Mouse (Mus musculus) liver, embryonic 12.5 days (tissue): ENCODE results near the gene Kmo. TPM values are rescaled to one million over a fixed set of nuclear protein-coding genes. Genes with fewer than 3 reads are reported as not detected.
A peak's percentile ranks its signal among the peaks of the same experiment; 100 is the strongest.

Experiments
- ATAC-seq: fragments of 200-750 bp; cut with Nextera tagmentation; 2 replicates; pipeline ENCODE4 v1.8.0; 2017; ENCODE audit warnings: moderate number of reproducible peaks, mild to moderate bottlenecking, moderate library complexity
- H3K27ac ChIP-seq: fragments of 300-500 bp; sonication (generic); 2 replicates; pipeline ENCODE4 v1.5.1; 2016; ENCODE audit warnings: mild to moderate bottlenecking
- H3K27me3 ChIP-seq: fragments of 300-500 bp; sonication (generic); replicated peaks from 2 replicates; pipeline ENCODE4 v1.6.1; 2016; ENCODE audit warnings: mild to moderate bottlenecking, moderate library complexity
- H3K36me3 ChIP-seq: fragments of 300-500 bp; sonication (generic); 2 replicates; pipeline ENCODE4 v1.6.1; 2016; ENCODE audit warnings: mild to moderate bottlenecking, moderate library complexity
- H3K4me1 ChIP-seq: fragments of 300-500 bp; sonication (generic); 2 replicates; pipeline ENCODE4 v1.6.1; 2016
- H3K4me2 ChIP-seq: fragments of 300-500 bp; sonication (generic); 2 replicates; pipeline ENCODE4 v1.6.1; 2016; ENCODE audit warnings: mild to moderate bottlenecking, moderate library complexity
- H3K4me3 ChIP-seq: fragments of 300-500 bp; sonication (generic); 2 replicates; pipeline ENCODE4 v1.5.1; 2016; ENCODE audit warnings: mild to moderate bottlenecking, moderate library complexity
- H3K9ac ChIP-seq: fragments of 300-500 bp; sonication (generic); 2 replicates; pipeline ENCODE4 v1.6.1; 2016; ENCODE audit warnings: mild to moderate bottlenecking, moderate library complexity
- H3K9me3 ChIP-seq: fragments of 300-500 bp; sonication (generic); replicated peaks from 2 replicates; pipeline ENCODE4 v1.6.1; 2016; ENCODE audit warnings: mild to moderate bottlenecking, moderate library complexity
- WGBS: fragments of 180-500 bp; shearing (Covaris S2); methylation state at CpG from one replicate; pipeline ENCODE4 v1.1.7; 2016; ENCODE audit not compliant: insufficient replicate concordance; 5-methylcytosine and 5-hydroxymethylcytosine counted together
- polyA plus RNA-seq: library from polyadenylated mRNA; unstranded; fragments of >200 nt; fragmentation: Nextera tagmentation; extraction: Ambion mirVana; gene quantifications from 2 replicates; pipeline ENCODE4 v1.2.1, GENCODE M21; 2016

Kmo gene
- 2.9 and 3.2 TPM in 2 replicates for polyA plus RNA-seq

DNA sequence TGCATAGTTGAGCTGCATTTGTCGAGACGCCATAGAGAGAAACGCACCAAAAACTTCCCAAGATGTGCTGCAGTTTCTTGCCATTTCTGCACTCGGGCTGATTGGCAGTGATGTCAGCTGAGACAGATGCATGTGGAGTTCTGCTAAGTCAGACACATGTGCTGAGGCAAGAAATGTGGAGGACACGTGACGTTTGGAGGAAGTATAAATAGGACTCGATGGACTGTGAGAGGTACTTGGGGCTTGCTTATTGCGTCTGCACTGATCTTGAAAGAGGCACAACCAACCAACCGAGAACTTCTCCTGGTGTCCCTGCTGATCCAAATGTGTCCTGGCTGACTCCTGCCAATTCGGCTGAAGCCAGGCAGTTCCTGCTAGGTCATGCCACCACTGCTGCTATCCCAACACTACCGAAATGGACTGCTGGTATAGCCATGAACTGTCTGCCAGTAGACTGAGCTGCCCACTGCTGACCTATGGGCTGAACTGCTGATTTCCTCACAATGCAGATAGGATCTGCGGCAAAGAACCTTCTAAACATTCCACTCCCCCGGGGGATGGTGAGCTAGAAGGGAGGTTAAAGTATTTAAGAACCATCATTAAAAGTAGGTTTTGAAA, at the start of gene Kmo:
Gene Kmo, plus strand, starts transcription at position 568 of the 618 bp plus-strand sequence.
- no peak within 1 kb of the TSS for H3K4me3 ChIP-seq
- H3K4me1 ChIP-seq = peaks cover 16% of the 10 kb centered on the region
- no peak within 1 kb of the TSS for H3K4me2 ChIP-seq
- no peaks in the 10 kb centered on the region for H3K9me3 ChIP-seq
- peaks cover 56% of the 10 kb centered on the region for H3K36me3 ChIP-seq
- H3K27me3 ChIP-seq = no peaks in the 10 kb centered on the region
- no peak within 1 kb of the TSS for H3K27ac ChIP-seq
- H3K9ac ChIP-seq = no peak within 1 kb of the TSS
- WGBS = 82% methylated on average over 13 of the region's 13 CpGs
- no peak for ATAC-seq

DNA sequence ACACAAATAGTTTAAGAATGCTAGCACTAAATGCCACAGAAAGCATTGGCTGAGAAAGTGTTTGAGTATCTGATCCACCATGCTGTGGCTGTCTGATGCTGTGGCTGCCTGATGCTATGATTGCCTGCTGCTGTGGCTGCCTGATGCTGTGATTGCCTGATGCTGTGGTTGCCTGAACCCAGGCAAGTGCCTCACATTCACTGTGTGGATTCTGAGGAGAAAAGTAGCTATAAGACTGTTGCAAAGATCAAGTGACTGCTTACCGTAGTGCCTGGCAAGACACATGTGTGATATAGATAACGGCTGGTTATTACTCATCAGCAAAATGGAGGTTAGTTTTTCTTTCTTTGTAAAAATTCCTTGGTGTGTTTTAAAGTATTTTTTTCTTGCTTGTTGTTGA, 46.1 kb upstream of the Kmo start:
- Histone ChIP-seq H3K36me3 (no peaks in the 10 kb centered on the region), H3K4me2 (no peak overlapping the region), H3K9ac (no peak overlapping the region), H3K27ac (no peak overlapping the region), H3K4me3 (no peak overlapping the region), H3K27me3 (no peaks in the 10 kb centered on the region), H3K4me1 (no peaks in the 10 kb centered on the region), H3K9me3 (no peaks in the 10 kb centered on the region)
- no peak for ATAC-seq
- 59% methylated on average over 2 of the region's 2 CpGs for WGBS

DNA sequence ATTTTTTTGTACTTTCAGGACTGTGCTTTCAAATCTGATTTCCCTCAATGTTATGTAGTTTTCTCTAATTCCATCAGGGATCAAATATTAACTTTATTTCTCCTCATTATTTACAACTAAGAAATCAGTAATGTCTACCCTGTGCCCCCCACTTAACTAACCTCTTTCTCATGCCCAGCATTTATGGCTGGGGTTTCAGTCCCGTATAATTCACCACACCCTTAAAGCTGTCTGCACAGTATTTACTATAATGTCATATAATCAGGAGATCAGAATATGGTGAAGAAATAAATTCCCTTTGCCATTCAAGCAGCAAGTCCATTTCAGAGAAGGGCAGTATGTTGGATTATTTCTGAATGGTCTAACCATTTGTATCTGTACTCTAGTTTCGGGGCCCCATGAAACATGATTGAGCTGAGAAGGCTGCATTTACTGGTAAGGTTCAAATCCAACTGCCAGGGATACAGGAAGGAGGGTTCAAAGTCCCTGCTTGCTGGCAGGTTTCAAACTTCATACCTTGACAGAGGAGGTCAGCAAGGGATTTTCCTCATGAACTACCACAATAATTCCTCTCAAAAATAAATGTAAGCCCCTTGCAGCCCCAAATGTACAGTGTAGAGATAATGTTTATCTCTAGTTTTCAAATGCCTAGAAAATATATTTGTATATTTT, 41.6 kb upstream of the Kmo start:
- H3K27me3 ChIP-seq = no peaks in the 10 kb centered on the region
- no peak overlapping the region for H3K9ac ChIP-seq
- no peak overlapping the region for H3K4me3 ChIP-seq
- H3K27ac ChIP-seq = no peak overlapping the region
- no peaks in the 10 kb centered on the region for H3K9me3 ChIP-seq
- ATAC-seq = no peak
- H3K4me1 ChIP-seq = no peaks in the 10 kb centered on the region
- H3K36me3 ChIP-seq = no peaks in the 10 kb centered on the region
- WGBS = 64% methylated on average over 2 of the region's 2 CpGs
- no peak overlapping the region for H3K4me2 ChIP-seq

DNA sequence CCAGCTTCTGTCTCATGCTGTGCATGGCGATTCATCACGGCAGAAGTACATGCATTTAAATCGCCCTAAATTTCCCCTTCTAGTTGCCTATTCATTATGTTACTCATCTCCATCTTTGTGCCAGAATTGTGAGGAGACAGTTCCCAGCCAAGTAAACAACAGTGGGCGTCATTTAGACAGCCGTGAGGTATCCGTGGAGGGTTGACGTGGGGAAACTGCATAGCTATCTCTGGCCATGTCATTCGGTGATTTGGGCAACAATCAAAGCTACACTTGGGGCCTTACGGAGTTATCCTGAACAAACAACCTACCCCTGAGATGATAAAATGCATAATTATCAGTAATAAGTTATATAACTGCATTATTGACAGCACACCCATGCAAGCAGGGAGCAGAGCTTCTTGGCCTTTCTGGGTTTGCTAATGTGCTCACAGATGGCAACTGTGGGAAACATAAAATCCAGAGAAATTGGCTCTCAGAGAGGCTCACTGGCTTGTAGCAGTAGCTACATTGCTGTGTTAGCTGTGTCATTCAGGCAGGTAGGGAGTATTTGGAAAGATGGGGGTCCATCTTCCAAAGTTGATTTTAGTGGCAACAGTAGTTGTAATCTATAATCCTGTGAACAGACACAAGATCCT, 40.5 kb upstream of the Kmo start:
- no peak for ATAC-seq
- Histone ChIP-seq H3K9me3 (no peaks in the 10 kb centered on the region), H3K4me1 (no peaks in the 10 kb centered on the region), H3K36me3 (no peaks in the 10 kb centered on the region), H3K27ac (no peak overlapping the region), H3K4me3 (no peak overlapping the region), H3K9ac (no peak overlapping the region), H3K4me2 (no peak overlapping the region), H3K27me3 (no peaks in the 10 kb centered on the region)
- 67% methylated on average over 9 of the region's 9 CpGs for WGBS

DNA sequence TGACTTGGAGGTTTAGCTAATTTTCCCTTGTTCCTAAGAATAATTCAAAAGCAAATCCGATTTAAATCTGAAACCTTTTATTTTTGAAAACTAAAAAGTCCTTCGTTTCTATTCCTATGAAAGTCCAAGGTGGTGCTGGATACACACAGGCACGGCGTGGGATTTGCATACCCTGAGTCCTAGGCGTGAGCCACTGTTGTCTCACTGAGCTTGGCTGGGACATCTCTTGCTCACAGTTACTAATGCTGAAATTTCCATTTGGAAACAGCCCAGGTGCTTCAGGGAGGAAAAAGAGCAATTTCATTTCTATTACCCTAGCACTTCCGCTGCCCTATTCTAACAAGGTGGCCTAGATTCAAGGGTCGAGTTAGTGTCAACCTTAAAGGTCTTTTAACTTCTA, 39.8 kb upstream of the Kmo start:
- no peak overlapping the region for H3K4me3 ChIP-seq
- no peak overlapping the region for H3K27ac ChIP-seq
- H3K9ac ChIP-seq = no peak overlapping the region
- no peaks in the 10 kb centered on the region for H3K27me3 ChIP-seq
- no peaks in the 10 kb centered on the region for H3K4me1 ChIP-seq
- no peak for ATAC-seq
- no peaks in the 10 kb centered on the region for H3K9me3 ChIP-seq
- WGBS = 72% methylated on average over 7 of the region's 7 CpGs
- H3K4me2 ChIP-seq = no peak overlapping the region
- H3K36me3 ChIP-seq = no peaks in the 10 kb centered on the region

DNA sequence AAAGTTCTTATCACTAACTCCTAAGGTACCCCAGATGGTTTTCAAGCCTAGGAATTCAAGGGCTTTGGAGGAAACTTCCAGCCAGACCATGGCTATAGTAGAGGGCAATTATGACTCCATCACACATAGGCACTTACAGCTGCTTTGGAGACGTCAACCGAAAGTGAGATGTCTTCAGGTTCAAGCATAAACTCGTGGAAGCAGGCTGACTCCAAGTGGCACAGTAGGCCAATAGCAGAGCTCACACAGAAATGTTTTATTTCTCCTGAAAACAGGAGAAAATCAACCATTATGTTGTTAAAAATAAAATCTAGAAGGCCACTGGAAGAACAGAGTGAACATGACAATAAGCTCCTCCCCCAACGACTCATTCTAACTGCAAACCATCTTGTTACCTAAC, 37.4 kb upstream of the Kmo start:
- Histone ChIP-seq H3K9me3 (no peaks in the 10 kb centered on the region), H3K27ac (no peak overlapping the region), H3K4me1 (no peaks in the 10 kb centered on the region), H3K4me2 (no peak overlapping the region), H3K9ac (no peak overlapping the region), H3K36me3 (no peaks in the 10 kb centered on the region), H3K4me3 (no peak overlapping the region), H3K27me3 (no peaks in the 10 kb centered on the region)
- 62% methylated on average over 4 of the region's 4 CpGs for WGBS
- ATAC-seq = no peak

DNA sequence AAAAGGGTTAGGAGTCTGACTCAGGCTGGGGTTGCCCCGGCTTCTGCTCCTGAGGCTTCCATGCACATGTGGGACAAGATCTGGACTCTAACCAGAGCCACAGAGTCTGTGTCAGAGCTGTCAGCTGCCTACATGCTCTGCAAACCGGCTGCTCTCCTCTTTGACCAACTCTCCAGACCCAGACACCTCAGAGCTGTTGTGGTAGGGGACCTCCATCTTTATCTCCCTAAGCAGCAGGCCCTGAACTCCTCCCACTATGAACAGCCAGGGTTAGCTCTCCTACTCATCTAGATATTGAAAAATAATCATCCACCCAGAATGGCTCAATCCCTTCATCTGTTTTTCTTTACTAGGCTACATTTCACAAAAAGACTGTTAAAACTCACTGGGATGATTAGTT, 34.9 kb upstream of the Kmo start:
- no peaks in the 10 kb centered on the region for H3K36me3 ChIP-seq
- 52% methylated on average over 2 of the region's 2 CpGs for WGBS
- no peak overlapping the region for H3K4me3 ChIP-seq
- peak; percentile 27; the same call in 1 of the 2 replicates for ATAC-seq
- H3K4me1 ChIP-seq = no peaks in the 10 kb centered on the region
- no peak overlapping the region for H3K27ac ChIP-seq
- no peaks in the 10 kb centered on the region for H3K27me3 ChIP-seq
- no peak overlapping the region for H3K9ac ChIP-seq
- no peak overlapping the region for H3K4me2 ChIP-seq
- H3K9me3 ChIP-seq = no peaks in the 10 kb centered on the region

DNA sequence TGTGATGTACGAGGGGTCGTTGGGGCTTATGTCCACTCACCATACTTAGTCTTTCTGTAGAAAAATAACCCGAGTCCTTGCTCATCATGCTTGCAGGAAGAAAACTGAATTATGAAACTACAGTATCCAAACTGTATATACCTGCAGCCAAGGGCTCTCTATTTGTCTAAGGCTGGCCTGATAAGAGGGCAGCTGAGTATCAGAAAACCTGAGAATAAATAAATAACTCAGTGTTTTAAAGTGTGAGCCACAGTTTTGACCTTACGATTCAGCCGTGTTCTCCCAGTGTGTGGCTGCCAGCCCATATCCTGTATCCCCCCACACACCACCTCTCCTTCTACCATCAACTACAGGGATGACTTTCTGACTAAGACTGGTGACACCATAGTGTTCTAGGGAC, 33.5 kb upstream of the Kmo start:
- no peaks in the 10 kb centered on the region for H3K9me3 ChIP-seq
- no peaks in the 10 kb centered on the region for H3K36me3 ChIP-seq
- 72% methylated on average over 5 of the region's 5 CpGs for WGBS
- H3K9ac ChIP-seq = no peak overlapping the region
- H3K4me2 ChIP-seq = no peak overlapping the region
- H3K27ac ChIP-seq = no peak overlapping the region
- no peak overlapping the region for H3K4me3 ChIP-seq
- ATAC-seq = no peak
- H3K4me1 ChIP-seq = no peaks in the 10 kb centered on the region
- H3K27me3 ChIP-seq = no peaks in the 10 kb centered on the region

DNA sequence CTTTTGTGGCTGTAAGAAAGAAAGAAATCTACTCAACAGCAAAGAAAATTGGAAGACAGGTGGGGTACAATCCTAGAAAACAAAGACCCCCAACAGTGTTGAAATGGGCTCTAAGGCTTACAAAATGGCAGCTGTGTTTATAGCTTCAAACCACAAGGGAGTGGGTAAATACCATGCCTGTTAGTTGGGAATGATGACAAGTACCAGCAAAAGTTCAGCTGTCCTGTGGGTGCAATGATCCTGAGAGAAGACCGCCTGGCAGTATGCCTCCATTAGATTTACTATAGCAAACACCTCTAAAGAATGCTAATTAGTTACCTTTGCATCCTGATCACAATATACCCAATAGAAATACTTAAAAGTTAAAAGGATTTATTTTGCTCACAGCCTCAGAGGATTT, 27.3 kb upstream of the Kmo start:
- WGBS = 70% methylated on average over 1 of the region's 1 CpGs
- Histone ChIP-seq H3K4me3 (no peak overlapping the region), H3K4me2 (no peak overlapping the region), H3K27me3 (no peaks in the 10 kb centered on the region), H3K4me1 (no peaks in the 10 kb centered on the region), H3K27ac (no peak overlapping the region), H3K36me3 (no peaks in the 10 kb centered on the region), H3K9me3 (no peaks in the 10 kb centered on the region), H3K9ac (no peak overlapping the region)
- ATAC-seq = no peak

DNA sequence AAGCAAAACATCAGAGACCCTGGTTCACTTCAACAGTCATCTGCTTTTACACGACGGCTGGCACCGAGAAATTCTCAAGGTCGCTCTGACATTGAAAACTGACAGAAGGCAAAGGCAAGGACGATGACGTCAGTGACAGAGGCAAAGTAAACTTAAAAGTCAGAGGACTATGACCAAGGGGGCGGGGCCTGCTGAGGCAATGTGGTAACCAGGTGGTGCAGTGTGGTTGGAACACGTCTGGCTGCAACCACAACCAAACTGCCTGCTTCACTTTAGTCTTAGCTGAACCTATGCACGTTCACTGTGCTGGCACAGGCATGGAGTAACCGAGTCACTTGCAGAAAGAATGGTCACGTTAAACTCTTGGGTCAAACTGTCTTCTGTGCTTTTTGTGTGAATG, 17.9 kb upstream of the Kmo start:
- no peaks in the 10 kb centered on the region for H3K27me3 ChIP-seq
- no peak overlapping the region for H3K4me3 ChIP-seq
- WGBS = 83% methylated on average over 11 of the region's 11 CpGs
- peak; percentile 58 for ATAC-seq
- H3K4me1 ChIP-seq = no peaks in the 10 kb centered on the region
- H3K9me3 ChIP-seq = no peaks in the 10 kb centered on the region
- no peak overlapping the region for H3K27ac ChIP-seq
- peaks cover 61% of the 10 kb centered on the region for H3K36me3 ChIP-seq
- no peak overlapping the region for H3K4me2 ChIP-seq
- H3K9ac ChIP-seq = no peak overlapping the region

DNA sequence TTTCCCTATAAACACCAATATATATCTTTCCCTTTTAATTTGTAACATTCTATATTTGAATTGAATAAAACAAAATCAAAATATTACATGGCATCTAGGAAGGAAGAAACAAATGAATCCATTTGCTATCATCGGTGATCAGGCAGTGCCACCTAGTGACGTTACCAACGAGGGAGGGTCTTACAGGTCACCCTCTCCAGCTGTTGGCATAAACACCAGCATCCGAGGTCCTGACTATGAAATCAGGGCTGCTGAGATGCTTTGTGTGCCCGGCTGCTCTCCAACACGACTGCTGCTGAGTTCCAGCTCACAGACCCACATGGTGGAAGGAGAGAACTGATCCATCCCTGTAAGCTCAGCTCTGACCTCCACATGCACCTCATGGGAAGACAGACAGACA, 16.8 kb upstream of the Kmo start:
- Histone ChIP-seq H3K4me3 (no peak overlapping the region), H3K9me3 (no peaks in the 10 kb centered on the region), H3K4me1 (no peaks in the 10 kb centered on the region), H3K27me3 (no peaks in the 10 kb centered on the region), H3K9ac (no peak overlapping the region), H3K36me3 (peaks cover 73% of the 10 kb centered on the region), H3K4me2 (no peak overlapping the region), H3K27ac (no peak overlapping the region)
- WGBS = 77% methylated on average over 6 of the region's 6 CpGs
- no peak for ATAC-seq

DNA sequence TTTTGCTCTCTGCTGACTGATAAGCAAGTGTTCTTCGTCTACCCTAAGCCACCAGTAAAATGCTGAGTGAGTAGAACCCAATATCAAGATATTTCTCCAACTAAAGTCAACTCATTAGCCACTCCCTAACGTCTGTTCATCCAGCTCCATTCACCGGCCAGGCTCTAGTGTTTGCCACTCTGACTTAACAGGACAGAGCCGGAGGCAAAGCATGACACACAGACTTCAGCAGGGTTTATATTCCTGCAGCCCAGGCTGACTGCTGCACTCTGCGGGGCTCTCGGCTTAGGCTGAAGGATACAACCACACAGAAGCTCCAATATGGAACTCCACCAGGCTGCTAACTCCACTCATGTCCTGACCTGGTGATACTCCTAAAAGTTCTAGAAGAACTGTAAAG, 12.9 kb upstream of the Kmo start:
- WGBS = 70% methylated on average over 6 of the region's 6 CpGs
- ATAC-seq = peak; percentile 14; the same call in 1 of the 2 replicates

More for the DNA sequence above, 12.9 kb upstream of the Kmo start:
- H3K27ac ChIP-seq = no peak overlapping the region
- no peak overlapping the region for H3K4me2 ChIP-seq
- no peaks in the 10 kb centered on the region for H3K4me1 ChIP-seq
- no peaks in the 10 kb centered on the region for H3K27me3 ChIP-seq
- H3K36me3 ChIP-seq = peaks cover 92% of the 10 kb centered on the region
- H3K9ac ChIP-seq = no peak overlapping the region
- H3K9me3 ChIP-seq = no peaks in the 10 kb centered on the region
- H3K4me3 ChIP-seq = no peak overlapping the region
